Mouse (Mus musculus): ENCODE data around the gene March10.

DNA sequence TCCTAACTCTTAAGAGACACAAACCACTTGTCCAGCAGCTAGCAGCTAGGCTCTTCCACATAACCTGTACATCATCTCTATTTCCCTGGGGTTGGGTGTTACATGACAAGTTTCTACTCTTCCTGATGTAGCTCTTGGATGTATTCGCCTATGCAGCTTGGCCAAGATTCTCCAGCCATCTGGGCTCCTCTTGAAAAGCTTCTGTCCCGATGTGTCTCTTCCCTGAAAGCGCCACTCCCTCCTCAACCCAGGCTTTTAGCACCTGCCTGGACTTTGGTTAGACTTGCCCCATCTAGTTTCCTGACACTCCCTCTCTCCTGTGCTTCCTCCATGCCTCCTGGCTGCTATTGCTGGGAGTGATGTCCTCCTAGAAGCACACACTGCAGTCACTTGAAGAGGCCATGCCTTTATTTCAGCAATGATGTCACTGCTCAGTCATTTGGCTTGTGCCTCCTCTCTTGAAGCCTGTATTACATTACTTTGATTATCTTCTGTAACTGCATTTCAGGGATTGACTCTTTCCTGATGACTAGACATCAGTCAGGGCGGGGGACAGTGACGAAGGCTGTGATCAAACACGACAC, 38.3 kb upstream of the March10 start:
- TF ChIP-seq CTCF (IDR thresholded peaks at IDR 0.05; ENCODE audit: low read depth) (no peak), EP300 (IDR thresholded peaks at IDR 0.05; ENCODE audit: low read depth) (no peak)

Data from liver, embryonic 14.5 days (tissue).